Mouse (Mus musculus) activated CD4-positive, CD25-positive, alpha-beta regulatory T cell, adult 4 months (primary cell): ENCODE results near the gene Srrt. TPM values are rescaled to one million over a fixed set of nuclear protein-coding genes. Genes with fewer than 3 reads are reported as not detected.
A peak's percentile ranks its signal among the peaks of the same experiment; 100 is the strongest.

ENCODE experiments used
- ATAC-seq: one replicate; pipeline ENCODE4 v1.8.0; 2017
- polyA plus RNA-seq, 2 experiments: library from polyadenylated mRNA; unstranded; fragments of 100-300 nt; shearing (Covaris generic); gene quantifications; one replicate each; pipeline ENCODE4 v1.2.1; 2017

Srrt gene
- polyA plus RNA-seq, 2 experiments from 2014 or later = 65.0 to 75.8 TPM

DNA sequence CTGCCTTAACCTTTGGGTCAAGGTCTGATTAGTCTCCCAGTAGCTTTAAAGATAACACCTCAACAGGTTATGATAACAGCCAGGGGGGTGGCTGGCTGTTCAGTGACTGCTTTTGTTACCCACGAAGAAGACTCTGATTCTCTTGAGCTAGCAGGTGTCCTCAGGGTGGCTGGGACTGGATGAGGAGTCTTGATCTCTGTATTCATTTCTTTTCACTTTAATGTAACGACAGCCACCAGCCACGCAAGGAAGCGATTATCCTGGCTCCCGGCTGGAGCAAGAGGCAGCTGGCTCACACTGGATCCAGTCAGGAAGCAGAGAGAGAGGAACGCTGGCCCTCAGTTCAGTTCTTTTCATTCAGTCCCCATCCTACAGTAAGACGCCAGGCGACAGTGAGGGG, 29.7 kb upstream of the Srrt start:
- ATAC-seq = no peak

DNA sequence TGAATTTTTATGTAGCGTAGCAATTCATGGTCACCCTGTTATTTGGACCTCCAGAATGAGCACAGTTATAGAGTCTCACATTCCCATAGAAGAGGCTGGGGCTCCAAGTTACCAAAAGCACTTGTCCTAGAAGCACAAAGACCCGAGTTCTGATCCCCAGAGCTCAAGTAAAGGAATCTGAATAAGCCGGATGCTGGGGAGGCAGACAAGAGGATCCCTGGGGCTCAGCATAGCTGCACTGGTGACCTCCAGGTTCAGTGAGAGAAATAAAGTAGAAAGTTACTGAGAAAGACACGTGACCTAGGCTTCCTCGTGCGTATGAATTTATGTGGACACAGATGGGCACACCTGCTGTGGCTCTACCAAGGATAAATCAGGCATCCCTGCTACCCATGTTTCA, 27.6 kb upstream of the Srrt start:
- no peak for ATAC-seq

GRCm38 (mm10) chr5:137334317-137334716, 26.8 kb upstream of the Srrt start:
- ATAC-seq = no peak

DNA sequence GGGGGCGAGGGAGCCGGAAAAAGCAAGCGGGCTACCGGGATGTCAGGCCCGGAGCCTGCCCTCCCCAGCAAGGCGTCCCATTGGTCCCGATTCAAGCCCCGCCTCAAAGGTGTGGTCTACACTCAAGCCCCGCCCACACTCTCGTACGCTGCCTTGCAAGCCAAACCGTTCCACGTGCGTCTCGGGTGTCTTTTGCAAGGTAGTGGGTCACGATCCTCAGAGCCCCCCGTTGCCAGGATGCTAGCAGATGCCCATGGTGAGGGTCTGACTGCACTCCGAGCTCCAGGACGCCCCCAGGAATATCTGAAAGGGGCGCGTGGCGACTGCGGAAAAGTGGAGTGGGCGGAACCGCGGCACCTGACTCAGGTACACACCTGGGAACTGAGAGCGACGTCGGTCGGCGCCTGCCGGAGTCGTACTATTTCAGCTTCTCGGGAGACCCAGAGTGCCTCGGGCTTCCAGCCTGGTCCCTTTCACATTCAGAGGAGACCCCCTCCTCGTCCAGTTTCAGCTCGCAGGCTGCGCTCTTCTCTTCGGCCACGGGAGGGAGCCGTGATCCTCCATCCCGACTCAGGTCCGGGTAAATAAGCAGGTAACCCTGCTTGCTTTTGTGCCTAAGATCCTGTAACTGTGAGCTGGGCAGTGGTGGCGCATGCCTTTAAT, 26.2 kb upstream of the Srrt start, which contains the start of gene Slc12a9:
Gene Slc12a9 (minus strand): TSS at position 86 of the 663 bp plus-strand sequence.
- peak; percentile 97 for ATAC-seq

DNA sequence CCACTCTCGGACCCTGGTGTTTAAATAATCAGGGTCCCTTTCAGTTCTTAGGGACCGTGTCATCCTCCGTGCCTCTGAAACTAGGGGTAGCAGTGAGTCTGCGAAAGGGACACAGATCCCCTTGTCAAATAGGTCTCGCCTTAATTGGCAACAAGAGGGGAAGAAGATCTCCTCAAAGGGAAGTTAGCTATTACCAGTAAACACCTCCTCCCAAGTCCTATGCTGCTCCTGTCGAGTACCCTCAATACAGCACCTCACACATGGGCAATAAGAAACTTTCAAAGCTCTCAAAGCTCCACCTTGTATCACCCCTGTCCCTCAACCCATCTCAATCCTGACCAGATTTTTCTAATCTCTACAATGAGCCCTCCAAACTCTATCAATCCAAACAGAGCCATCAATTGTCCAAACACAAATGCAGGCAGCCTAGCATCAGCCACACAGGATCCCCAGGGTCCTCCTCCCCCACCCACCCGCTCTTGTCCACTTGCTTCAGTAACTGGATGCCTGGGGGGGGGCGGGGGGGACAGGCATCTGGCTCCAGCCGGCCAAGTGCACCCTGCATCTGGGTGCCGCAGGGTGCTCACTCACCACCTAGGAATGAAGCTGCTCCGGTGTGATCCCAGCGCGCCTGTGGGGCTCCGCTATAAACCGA, 25.5 kb upstream of the Srrt start:
- ATAC-seq = no peak

- ATAC-seq = no peak
These were observed 23.4 kb upstream of the Srrt start for GRCm38 (mm10) chr5:137330910-137331309.

DNA sequence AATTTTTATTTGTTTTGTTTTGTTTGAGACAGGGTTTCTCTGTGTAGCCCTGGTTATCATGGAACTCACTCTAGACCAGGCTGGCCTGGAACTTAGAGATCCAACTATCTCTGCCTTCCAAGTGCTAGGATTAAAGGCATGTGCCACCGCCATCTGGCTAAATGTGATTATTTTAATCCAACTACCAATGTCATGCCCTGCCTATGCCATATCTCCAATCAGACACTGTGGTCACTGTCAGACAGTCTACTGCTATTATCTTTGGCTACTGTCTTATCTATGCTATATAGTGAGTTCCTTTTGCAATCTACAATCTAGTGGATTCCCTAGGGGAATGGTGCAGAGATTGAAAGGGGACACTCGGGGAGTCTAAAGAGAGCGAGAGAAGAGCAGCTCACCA, 13.5 kb upstream of the Srrt start:
- no peak for ATAC-seq

- ATAC-seq = no peak
These were observed 11.1 kb upstream of the Srrt start for GRCm38 (mm10) chr5:137318570-137318969.

DNA sequence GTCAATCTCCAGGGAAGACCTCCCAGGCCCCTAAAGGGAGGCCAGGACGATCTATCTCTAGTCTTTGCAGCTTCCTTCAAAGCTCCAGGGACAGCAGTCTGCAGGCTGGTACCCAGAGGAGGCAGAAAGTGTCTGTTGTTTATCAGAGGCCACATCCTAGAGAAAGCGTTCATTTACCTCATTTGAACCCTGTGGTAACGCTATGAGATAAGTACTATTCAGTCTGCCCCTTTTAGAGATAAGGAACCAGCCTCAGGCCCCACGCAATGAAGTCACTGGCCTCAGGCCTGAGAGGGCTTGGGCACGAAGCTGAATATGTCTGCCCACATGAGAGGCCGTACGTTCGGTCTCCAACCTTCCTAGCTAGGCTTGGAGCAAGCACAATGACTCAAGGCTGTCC, 9.9 kb upstream of the Srrt start:
- ATAC-seq = no peak

DNA sequence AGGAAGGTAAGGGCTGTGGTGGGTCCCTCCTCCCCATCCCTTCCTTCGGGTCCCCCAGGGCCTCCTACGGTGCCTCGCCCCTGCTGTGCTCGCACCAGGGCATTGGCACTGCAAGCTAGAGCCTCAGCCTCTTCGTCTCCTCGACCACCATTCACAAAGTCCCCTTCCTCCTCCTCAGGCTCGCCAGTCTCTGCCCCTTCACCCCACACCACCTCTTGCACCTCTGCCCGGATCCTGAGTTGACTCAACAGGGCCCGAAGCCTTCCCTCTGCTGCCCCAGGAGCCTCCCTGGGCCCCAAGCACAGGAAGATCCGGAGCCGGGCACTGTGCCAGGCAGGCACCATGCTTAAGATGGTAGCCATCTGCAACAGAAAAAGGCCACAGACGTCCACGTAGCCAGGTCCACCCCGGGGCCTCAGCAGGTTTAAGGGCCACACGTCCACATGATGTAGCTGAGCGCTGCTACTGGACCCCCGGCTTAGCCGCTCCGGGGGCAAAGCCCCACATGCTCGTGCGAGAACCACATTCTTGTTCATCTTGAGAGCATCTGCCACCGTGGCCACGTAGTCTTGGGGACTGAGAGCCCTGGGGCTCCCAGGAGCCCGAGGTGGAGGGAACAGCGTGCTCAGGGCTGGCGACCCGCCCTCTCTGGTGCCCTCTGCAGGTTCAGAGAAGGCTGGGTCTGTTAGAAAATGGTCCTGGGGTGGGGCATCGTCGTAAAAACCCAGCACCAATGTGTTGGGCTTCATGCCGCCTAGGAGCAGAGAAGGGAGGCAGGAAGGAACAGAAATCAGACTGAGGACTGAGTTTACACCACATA, 7.8 kb upstream of the Srrt start:
- ATAC-seq = no peak

- no peak for ATAC-seq
These were observed 7.0 kb upstream of the Srrt start, which contains the start of gene Trip6 for GRCm38 (mm10) chr5:137314193-137315083. Gene Trip6, minus strand, starts transcription at chr5:137314404.

DNA sequence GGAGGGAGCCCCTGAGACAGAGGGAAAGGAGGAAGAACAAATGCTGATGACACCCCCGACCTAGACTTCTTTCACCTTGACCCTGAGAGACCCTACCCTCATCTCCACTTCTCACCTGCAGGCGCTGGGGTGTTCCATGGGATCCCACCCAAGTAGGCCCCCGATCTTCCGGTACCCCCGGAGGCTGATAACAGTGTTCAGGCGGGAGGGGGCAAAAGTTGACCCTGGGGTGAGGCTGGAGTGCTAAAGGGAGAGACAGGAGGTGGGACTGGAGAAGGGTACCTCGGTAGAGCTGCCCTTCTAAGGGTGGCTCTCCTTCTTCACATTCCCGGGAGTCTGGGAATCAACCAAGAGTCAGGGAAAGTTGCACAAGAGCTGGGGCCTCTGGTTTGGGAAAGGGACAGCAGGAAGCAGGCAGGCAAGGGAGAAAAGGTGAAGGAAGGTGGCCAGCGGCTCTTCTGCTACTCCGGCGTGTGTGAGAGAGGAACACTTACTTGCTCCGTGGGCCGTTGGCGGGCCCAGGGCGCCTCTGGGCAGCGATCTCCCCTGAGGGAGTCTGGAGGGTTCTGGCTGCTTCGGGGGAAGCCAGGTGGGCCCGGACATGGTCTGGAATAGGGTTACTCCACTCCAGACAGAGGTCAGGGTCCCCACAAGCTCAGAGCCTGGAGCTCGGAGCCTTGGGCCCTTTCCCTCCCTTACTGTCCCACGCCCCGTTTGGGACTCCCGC, 6.2 kb upstream of the Srrt start:
- no peak for ATAC-seq

- no peak for ATAC-seq
These were observed 882 bp upstream of the Srrt start for GRCm38 (mm10) chr5:137308356-137308755.

DNA sequence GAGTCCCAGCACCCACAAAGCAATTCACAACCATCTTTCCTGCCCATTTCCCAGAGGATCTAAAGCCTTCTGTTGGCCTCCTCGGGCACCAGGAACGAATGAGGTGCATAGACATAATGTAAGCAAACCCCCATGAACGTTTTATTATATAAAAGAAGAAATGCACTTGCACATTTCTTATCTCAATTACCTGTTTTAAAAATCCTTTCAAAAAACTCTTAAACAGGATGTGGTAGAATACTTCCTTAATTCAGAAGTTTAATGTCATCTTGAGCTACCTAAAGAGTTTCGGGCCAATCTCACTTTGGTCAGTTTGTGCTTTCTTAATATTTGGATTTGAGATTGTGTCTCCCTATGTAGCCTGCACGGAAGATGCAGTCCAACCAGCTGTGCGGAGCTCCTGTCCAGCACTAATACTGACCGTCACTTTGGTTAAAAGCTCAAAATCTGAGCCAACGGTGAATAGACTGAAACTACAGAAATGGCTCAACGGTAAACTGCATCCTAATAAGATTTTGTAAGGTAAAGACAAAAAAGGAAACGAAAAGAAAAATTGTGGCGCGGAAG, 952 bp downstream of the Srrt start:
- peak; percentile 34 for ATAC-seq

GRCm38 (mm10) chr5:137305822-137306221, 1.7 kb downstream of the Srrt start:
- ATAC-seq = no peak

DNA sequence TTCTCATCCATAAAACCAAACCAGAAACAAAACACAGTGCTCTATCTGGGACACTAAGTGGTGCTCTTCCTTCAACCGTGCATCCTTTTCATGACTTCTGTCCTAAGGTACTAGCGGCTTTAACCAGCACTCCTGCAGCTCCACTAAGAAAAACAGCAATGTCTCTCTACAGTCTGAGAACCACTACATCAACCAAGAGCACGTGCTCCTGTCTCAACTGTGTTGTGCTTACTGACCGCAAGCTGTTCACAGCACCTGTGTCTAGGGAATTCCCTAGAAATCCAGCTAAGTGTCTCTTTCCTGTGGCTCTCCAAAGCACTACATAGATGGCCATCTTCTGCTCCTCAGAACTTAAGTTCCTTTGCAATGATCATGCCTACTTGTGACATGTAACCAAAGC, 2.7 kb downstream of the Srrt start:
- no peak for ATAC-seq

GRCm38 (mm10) chr5:137304165-137304564, 3.3 kb downstream of the Srrt start:
- no peak for ATAC-seq

DNA sequence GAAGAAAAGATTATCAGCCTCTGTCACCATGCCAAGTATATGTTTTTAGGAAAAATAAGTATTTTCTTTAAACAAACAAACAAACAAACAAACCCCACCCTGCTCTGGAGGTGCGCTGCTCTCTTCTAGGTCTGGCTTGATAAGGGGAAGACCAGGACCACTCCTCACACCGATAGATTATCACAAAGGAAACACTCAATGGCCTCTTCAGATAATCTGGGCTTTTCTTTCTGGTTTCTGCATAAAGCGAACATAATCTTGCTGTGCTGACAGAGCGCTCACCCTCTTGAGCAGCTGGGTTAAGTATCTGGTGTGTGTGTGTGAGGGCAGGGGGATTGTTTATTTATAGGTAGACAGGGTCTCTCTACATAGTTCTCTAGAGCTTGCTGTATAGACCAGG, 3.9 kb downstream of the Srrt start:
- ATAC-seq = no peak

DNA sequence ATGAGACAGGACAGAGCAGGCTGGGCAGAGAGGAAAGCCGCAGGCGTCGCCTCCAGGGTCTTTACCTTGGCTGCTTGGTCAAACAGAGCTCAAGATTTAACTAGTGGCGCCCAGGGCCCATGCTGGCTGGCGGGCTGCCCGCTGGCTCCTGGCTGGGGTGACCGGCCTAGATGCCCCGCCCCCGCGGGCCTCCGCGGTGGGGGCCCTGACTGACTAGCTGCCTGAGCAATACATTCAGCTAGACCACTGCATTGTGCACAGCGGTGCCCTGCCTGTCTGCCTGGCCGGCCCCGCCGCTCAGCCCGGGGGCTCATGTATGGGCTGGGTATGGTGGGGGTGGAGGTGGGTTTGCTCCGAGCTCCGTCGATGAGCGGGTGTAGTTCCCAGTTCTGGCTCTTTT, 6.2 kb downstream of the Srrt start:
- ATAC-seq = no peak

DNA sequence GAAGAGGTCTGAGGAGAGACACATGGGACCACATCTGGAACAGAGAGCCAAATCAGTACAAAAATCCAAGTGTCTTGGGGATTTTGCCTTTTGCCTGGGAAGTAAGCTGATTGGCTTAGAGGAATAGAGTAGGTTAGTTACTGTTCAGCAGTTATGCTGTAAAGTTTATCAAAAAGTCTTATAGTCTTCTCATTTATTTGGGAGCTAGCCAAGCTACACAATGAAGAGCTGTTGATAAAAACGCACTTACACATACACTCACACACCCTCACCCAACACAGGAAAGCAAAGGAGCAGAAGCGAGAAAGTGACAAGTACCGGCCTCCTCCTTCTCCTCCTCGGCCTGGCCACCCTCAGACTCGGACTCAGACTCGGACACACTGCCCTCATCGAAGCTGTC, 8.2 kb downstream of the Srrt start:
- no peak for ATAC-seq

DNA sequence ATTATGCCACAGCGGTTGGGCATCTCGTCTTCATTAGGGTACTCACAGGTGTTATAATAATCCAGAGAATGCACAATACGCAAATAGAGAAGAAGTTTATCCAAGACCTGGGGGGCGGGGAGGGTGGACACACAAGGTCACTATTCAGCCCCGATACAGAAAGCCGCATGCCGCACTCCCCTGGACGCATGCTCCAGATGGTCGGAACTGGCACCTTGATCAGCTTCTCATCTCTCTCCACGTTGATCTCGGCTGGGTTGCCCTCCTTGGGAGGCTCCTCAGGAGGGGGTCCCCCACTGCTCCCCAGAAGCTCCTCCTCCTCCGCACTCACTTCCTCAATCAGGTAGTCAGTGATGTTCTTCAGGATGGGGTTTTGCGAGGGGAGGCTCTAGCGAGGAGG, 10.3 kb downstream of the Srrt start:
- no peak for ATAC-seq

GRCm38 (mm10) chr5:137295712-137296111, 11.8 kb downstream of the Srrt start:
- ATAC-seq = no peak
